Comparison of ENCODE assay signal across 28 mouse cellular contexts in genomic region chr16:35781651-35782050, GRCm38 (mm10).
"Had no signal": no experiment of that assay in that cellular context is flagged by ENCODE, and none has a peak within 500 bp of the region (broad histone marks: within the 10 kb centered on the region; RNA-seq: fewer than 3 reads in every experiment).

No protein-coding gene starts in this region.

- DNase-seq: left cerebral cortex, postnatal 4 days; liver; liver, embryonic 13.5 days; liver, postnatal 0 days; lung, adult 18-20 months; lung, adult 2 months; lung, embryonic 14.5 days; lung, postnatal 10 days; lung, postnatal 14 days; lung, postnatal 36 days; lung, postnatal 4 days; midbrain, embryonic 14.5 days had no signal

- H3K4me1 ChIP-seq: limb, embryonic 10.5 days; limb, embryonic 12.5 days; limb, embryonic 13.5 days; limb, embryonic 15.5 days; lung, embryonic 15.5 days; megakaryocyte, embryonic 14.5 days; midbrain, embryonic 10.5 days; midbrain, embryonic 12.5 days; midbrain, embryonic 13.5 days; midbrain, embryonic 15.5 days; neural tube, embryonic 12.5 days had no signal

- H3K27ac ChIP-seq: limb, embryonic 10.5 days; limb, embryonic 12.5 days; limb, embryonic 13.5 days; limb, embryonic 15.5 days; liver, embryonic 12.5 days; liver, embryonic 13.5 days; liver, embryonic 14.5 days; liver, embryonic 15.5 days; lung, embryonic 15.5 days; macrophage; midbrain, embryonic 10.5 days; midbrain, embryonic 12.5 days; midbrain, embryonic 13.5 days; midbrain, embryonic 15.5 days; neural tube, embryonic 12.5 days had no signal

- H3K27me3 ChIP-seq: limb, embryonic 12.5 days; limb, embryonic 13.5 days; limb, embryonic 15.5 days; liver, embryonic 12.5 days; liver, embryonic 13.5 days; liver, embryonic 15.5 days; lung, embryonic 15.5 days; midbrain, embryonic 12.5 days; midbrain, embryonic 13.5 days; midbrain, embryonic 15.5 days; neural tube, embryonic 12.5 days had no signal

- H3K36me3 ChIP-seq: limb, embryonic 10.5 days; limb, embryonic 12.5 days; limb, embryonic 13.5 days; limb, embryonic 15.5 days; liver, embryonic 12.5 days; liver, embryonic 13.5 days; liver, embryonic 15.5 days; lung, embryonic 15.5 days; midbrain, embryonic 10.5 days; midbrain, embryonic 12.5 days; midbrain, embryonic 13.5 days; midbrain, embryonic 15.5 days; neural tube, embryonic 12.5 days had no signal

- H3K4me3 ChIP-seq: limb, embryonic 10.5 days; limb, embryonic 12.5 days; limb, embryonic 13.5 days; limb, embryonic 15.5 days; liver, embryonic 12.5 days; liver, embryonic 13.5 days; liver, embryonic 15.5 days; lung, embryonic 15.5 days; megakaryocyte, embryonic 14.5 days; midbrain, embryonic 10.5 days; midbrain, embryonic 12.5 days; midbrain, embryonic 13.5 days; midbrain, embryonic 15.5 days; myocyte; neural tube, embryonic 12.5 days had no signal

- H3K9me3 ChIP-seq: limb, embryonic 10.5 days; limb, embryonic 12.5 days; limb, embryonic 13.5 days; limb, embryonic 15.5 days; liver, embryonic 12.5 days; liver, embryonic 13.5 days; liver, embryonic 15.5 days; lung, embryonic 15.5 days; megakaryocyte, embryonic 14.5 days; midbrain, embryonic 10.5 days; midbrain, embryonic 12.5 days; midbrain, embryonic 13.5 days; midbrain, embryonic 15.5 days; neural tube, embryonic 12.5 days had no signal
